In genomic region chr7:49915471-49915870, GRCm38 (mm10) we compare ENCODE assay signal across 27 mouse cellular contexts. TPM values are rescaled to one million over a fixed set of nuclear protein-coding genes. Genes with fewer than 3 reads are reported as not detected.
DNase-seq lines count a peak whose midpoint lies in the region; ATAC-seq lines count a peak whose summit lies in the region.
"Had no signal": no experiment of that assay in that cellular context is flagged by ENCODE, and none has a peak within 500 bp of the region (broad histone marks: within the 10 kb centered on the region; RNA-seq: fewer than 3 reads in every experiment).

No protein-coding gene starts in this region.

- peak; percentile 10 for DNase-seq in embryo, embryonic 10.5 days (ENCODE audit: low spot score)
- DNase-seq in embryo, embryonic 10 days (ENCODE audit: low spot score): no peak
- DNase-seq in neural tube, embryonic 11.5 days (ENCODE audit: low spot score): no peak
- DNase-seq in neural tube, embryonic 10.5 days (ENCODE audit: extremely low spot score, low spot score): no peak
- no peak for DNase-seq in gastrocnemius, postnatal 4 days (ENCODE audit: low spot score in 2 of 2)
- no peak for DNase-seq in cerebellum, adult 9-10 months
- DNase-seq: adrenal gland, postnatal 36 days; kidney, postnatal 25 days; lung, adult 2 months; thymus, adult 18-20 months; thymus, postnatal 36 days had no signal

- no peaks in the 10 kb centered on the region for H3K9me3 ChIP-seq in neural tube, embryonic 11.5 days (ENCODE audit: control insufficient read depth, low read length)
- H3K9me3 ChIP-seq in neural tube, embryonic 12.5 days: no peaks in the 10 kb centered on the region
- H3K9me3 ChIP-seq: embryonic facial prominence, embryonic 13.5 days had no signal

- 0 out of 2 replicates have a peak overlapping the region, but pooled peaks have one; percentile 11 for H3K4me3 ChIP-seq in neural tube, embryonic 11.5 days (ENCODE audit: low read depth, low read length)
- H3K4me3 ChIP-seq in neural tube, embryonic 12.5 days: peak overlapping the region; percentile 45
- H3K4me3 ChIP-seq: embryonic facial prominence, embryonic 13.5 days; erythroblast, embryonic 14.5 days; forebrain, embryonic 13.5 days; layer of hippocampus, adult 2 months; limb, embryonic 12.5 days had no signal

- no peaks in the 10 kb centered on the region for H3K4me1 ChIP-seq in neural tube, embryonic 11.5 days (ENCODE audit: control insufficient read depth, insufficient read depth, low read length)
- peaks cover 4% of the 10 kb centered on the region; the same call in 1 of the 2 replicates for H3K4me1 ChIP-seq in neural tube, embryonic 12.5 days

- peak overlapping the region; percentile 28 for H3K4me2 ChIP-seq in neural tube, embryonic 11.5 days (ENCODE audit: low read depth)
- peak overlapping the region; percentile 55 for H3K4me2 ChIP-seq in neural tube, embryonic 12.5 days (replicated peaks)
- H3K4me2 ChIP-seq: embryonic facial prominence, embryonic 13.5 days; forebrain, embryonic 13.5 days; limb, embryonic 12.5 days; liver, embryonic 11.5 days had no signal

- under 1% methylated on average over 11 of the region's 11 CpGs for WGBS in neural tube, embryonic 11.5 days
- under 1% methylated on average over 11 of the region's 11 CpGs for WGBS in neural tube, embryonic 12.5 days

- no peak overlapping the region for H3K9ac ChIP-seq in neural tube, embryonic 11.5 days (ENCODE audit: low read length)
- peak overlapping the region; percentile 61 for H3K9ac ChIP-seq in neural tube, embryonic 12.5 days
- H3K9ac ChIP-seq: embryonic facial prominence, embryonic 13.5 days; forebrain, embryonic 13.5 days; limb, embryonic 12.5 days had no signal

- H3K27me3 ChIP-seq in neural tube, embryonic 11.5 days (ENCODE audit: control insufficient read depth, insufficient read depth, low read length): peaks cover 82% of the 10 kb centered on the region
- peaks cover 83% of the 10 kb centered on the region for H3K27me3 ChIP-seq in neural tube, embryonic 12.5 days (replicated peaks)

- ATAC-seq in neural tube, embryonic 11.5 days (ENCODE audit: insufficient read depth, low FRiP score, low TSS enrichment): no peak
- no peak for ATAC-seq in neural tube, embryonic 12.5 days (ENCODE audit: low FRiP score, low read depth)
- ATAC-seq: forebrain, embryonic 13.5 days; intestine, embryonic 16.5 days had no signal

- no peak overlapping the region for H3K27ac ChIP-seq in neural tube, embryonic 11.5 days (ENCODE audit: low read depth, low read length)
- no peak overlapping the region for H3K27ac ChIP-seq in neural tube, embryonic 12.5 days
- H3K27ac ChIP-seq: embryonic facial prominence, embryonic 13.5 days; forebrain, embryonic 13.5 days; heart, embryonic 10.5 days; layer of hippocampus, adult 2 months; limb, embryonic 12.5 days had no signal

- no peaks in the 10 kb centered on the region for H3K36me3 ChIP-seq in neural tube, embryonic 11.5 days (ENCODE audit: control insufficient read depth, insufficient read depth, low read length)
- 0 out of 2 replicates have a peak, but pooled peaks cover 3% of the 10 kb centered on the region for H3K36me3 ChIP-seq in neural tube, embryonic 12.5 days
- H3K36me3 ChIP-seq: embryonic facial prominence, embryonic 13.5 days; heart, embryonic 10.5 days; limb, embryonic 12.5 days had no signal

RNA-seq across cellular contexts. Expression of gene Slc6a5, which starts 5.5 kb away (rescaled TPM):
- 3.7 and 4.4 TPM in 2 replicates for polyA plus RNA-seq in neural tube, embryonic 11.5 days (2014; fragmentation: Nextera tagmentation; extraction: Ambion mirVana)
- polyA plus RNA-seq in neural tube, embryonic 12.5 days (2016; fragmentation: Nextera tagmentation; extraction: Ambion mirVana): 13.5 and 14.5 TPM in 2 replicates
- under 1 TPM in 1 of 2 experiments, not detected in 1; 0.02 TPM for total RNA-seq in gastrocnemius, postnatal 4 days (2021)
- total RNA-seq: gastrocnemius, adult 8-10 months; hematopoietic stem cell, adult 5-6 weeks; layer of hippocampus, adult 2 months; megakaryocyte, adult 5-6 weeks had no signal
- polyA plus RNA-seq: erythroblast, embryonic 14.5 days; forebrain, embryonic 13.5 days; heart, embryonic 10.5 days; heart, embryonic 16.5 days; intestine, embryonic 16.5 days; kidney, embryonic 14.5 days; limb, embryonic 12.5 days; liver, embryonic 11.5 days; lung, adult 2 months; stomach, embryonic 16.5 days had no signal

RNA-seq across cellular contexts. Expression of gene Nell1, which starts 59.2 kb away (rescaled TPM):
- 4.9 and 5.1 TPM in 2 replicates for polyA plus RNA-seq in neural tube, embryonic 11.5 days (2014; fragmentation: Nextera tagmentation; extraction: Ambion mirVana)
- 10.3 and 10.7 TPM in 2 replicates for polyA plus RNA-seq in neural tube, embryonic 12.5 days (2016; fragmentation: Nextera tagmentation; extraction: Ambion mirVana)
- under 1 TPM; 0.15 to 0.52 TPM for total RNA-seq in gastrocnemius, postnatal 4 days (2021)
- total RNA-seq: granulocyte monocyte progenitor cell, adult 5-6 weeks; hematopoietic stem cell, adult 5-6 weeks; megakaryocyte, adult 5-6 weeks had no signal
- polyA plus RNA-seq: erythroblast, embryonic 14.5 days had no signal
